Mouse (Mus musculus): Measurements from ENCODE around the gene Atp11a.

The Atp11a gene

GRCm38 (mm10) chr8:12772319-12772718 is 15.5 kb downstream of the Atp11a start:
- in situ Hi-C loops (cut with MboI, MseI): no loop called here

- in situ Hi-C loops (cut with MboI, MseI): no loop called here
These were observed 17.1 kb downstream of the Atp11a start for GRCm38 (mm10) chr8:12773914-12774313.

- in situ Hi-C loops (cut with MboI, MseI): no loop called here
These were observed 18.1 kb downstream of the Atp11a start for GRCm38 (mm10) chr8:12774872-12775298.

- in situ Hi-C loops (cut with MboI, MseI): no loop called here
These were observed 18.6 kb downstream of the Atp11a start for GRCm38 (mm10) chr8:12775302-12775975.

- in situ Hi-C loops (cut with MboI, MseI): no loop called here
These were observed 19.4 kb downstream of the Atp11a start for GRCm38 (mm10) chr8:12776166-12776565.

- in situ Hi-C loops (cut with MboI, MseI): no loop called here
These were observed 20.4 kb downstream of the Atp11a start for GRCm38 (mm10) chr8:12777171-12777570.

GRCm38 (mm10) chr8:12779541-12779940 is 22.7 kb downstream of the Atp11a start:
- in situ Hi-C loops (cut with MboI, MseI): no loop called here

GRCm38 (mm10) chr8:12785508-12785907 is 28.7 kb downstream of the Atp11a start:
- in situ Hi-C loops (cut with MboI, MseI): no loop called here

GRCm38 (mm10) chr8:12786261-12786957 is 29.6 kb downstream of the Atp11a start:
- in situ Hi-C loops (cut with MboI, MseI): no loop called here

GRCm38 (mm10) chr8:12786958-12787301 is 30.1 kb downstream of the Atp11a start:
- in situ Hi-C loops (cut with MboI, MseI): no loop called here

GRCm38 (mm10) chr8:12787427-12787826 is 30.6 kb downstream of the Atp11a start:
- in situ Hi-C loops (cut with MboI, MseI): no loop called here

GRCm38 (mm10) chr8:12788695-12789094 is 31.9 kb downstream of the Atp11a start:
- in situ Hi-C loops (cut with MboI, MseI): no loop called here

- in situ Hi-C loops (cut with MboI, MseI): no loop called here
These were observed 38.3 kb downstream of the Atp11a start for GRCm38 (mm10) chr8:12795011-12795671.

GRCm38 (mm10) chr8:12799099-12799498 is 42.3 kb downstream of the Atp11a start:
- in situ Hi-C loops (cut with MboI, MseI): no loop called here

- in situ Hi-C loops (cut with MboI, MseI): no loop called here
These were observed 43.0 kb downstream of the Atp11a start for GRCm38 (mm10) chr8:12799832-12800231.

- in situ Hi-C loops (cut with MboI, MseI): no loop called here
These were observed 43.4 kb downstream of the Atp11a start for GRCm38 (mm10) chr8:12800246-12800645.

- in situ Hi-C loops (cut with MboI, MseI): no loop called here
These were observed 44.8 kb downstream of the Atp11a start for GRCm38 (mm10) chr8:12801586-12801985.

- in situ Hi-C loops (cut with MboI, MseI): no loop called here
These were observed 46.3 kb downstream of the Atp11a start for GRCm38 (mm10) chr8:12803121-12803520.

- in situ Hi-C loops (cut with MboI, MseI): no loop called here
These were observed 48.1 kb downstream of the Atp11a start for GRCm38 (mm10) chr8:12804909-12805308.

- in situ Hi-C loops (cut with MboI, MseI): no loop called here
These were observed 48.8 kb downstream of the Atp11a start for GRCm38 (mm10) chr8:12805569-12805968.

GRCm38 (mm10) chr8:12808018-12808417 is 51.2 kb downstream of the Atp11a start:
- in situ Hi-C loops (cut with MboI, MseI): no loop called here

GRCm38 (mm10) chr8:12809516-12809915 is 52.7 kb downstream of the Atp11a start:
- in situ Hi-C loops (cut with MboI, MseI): no loop called here

GRCm38 (mm10) chr8:12811231-12811630 is 54.4 kb downstream of the Atp11a start:
- in situ Hi-C loops (cut with MboI, MseI): no loop called here

Data from T-helper 17 cell (primary cell).